Mouse (Mus musculus) cerebellum, adult 2 months (tissue): ENCODE measurements at regions not wholly inside any gene's neighbourhood (a gene's known extent, or its start where the extent isn't known, plus 50 kb on each side); places are given as distances from the start of the nearest gene placed in this dataset.

Experiments used
- CTCF ChIP-seq: fragments of 200-500 bp; IDR thresholded peaks from 2 replicates; pipeline ENCODE4 v1.5.1; 2011; ENCODE audit warnings: low read depth, mild to moderate bottlenecking, control low read depth, low read length, moderate library complexity, borderline replicate concordance; ENCODE audit not compliant: insufficient read depth
- POLR2A ChIP-seq: fragments of 200-500 bp; IDR thresholded peaks from 2 replicates; pipeline ENCODE4 v1.6.1; 2011; ENCODE audit warnings: low read length, control low read depth, borderline replicate concordance; ENCODE audit not compliant: insufficient read depth

- no peak for TF ChIP-seq POLR2A
- no peak for TF ChIP-seq CTCF
Observed at GRCm38 (mm10) chr8:7718898-7719696, 941.9 kb downstream of the Efnb2 start.
